Mouse (Mus musculus): ENCODE measurements around the gene Specc1. TPM values are rescaled to one million over a fixed set of nuclear protein-coding genes. Genes with fewer than 3 reads are reported as not detected.

Gene Specc1
- polyA plus RNA-seq, 1 experiment from 2014 or later: 11.1 TPM

DNA sequence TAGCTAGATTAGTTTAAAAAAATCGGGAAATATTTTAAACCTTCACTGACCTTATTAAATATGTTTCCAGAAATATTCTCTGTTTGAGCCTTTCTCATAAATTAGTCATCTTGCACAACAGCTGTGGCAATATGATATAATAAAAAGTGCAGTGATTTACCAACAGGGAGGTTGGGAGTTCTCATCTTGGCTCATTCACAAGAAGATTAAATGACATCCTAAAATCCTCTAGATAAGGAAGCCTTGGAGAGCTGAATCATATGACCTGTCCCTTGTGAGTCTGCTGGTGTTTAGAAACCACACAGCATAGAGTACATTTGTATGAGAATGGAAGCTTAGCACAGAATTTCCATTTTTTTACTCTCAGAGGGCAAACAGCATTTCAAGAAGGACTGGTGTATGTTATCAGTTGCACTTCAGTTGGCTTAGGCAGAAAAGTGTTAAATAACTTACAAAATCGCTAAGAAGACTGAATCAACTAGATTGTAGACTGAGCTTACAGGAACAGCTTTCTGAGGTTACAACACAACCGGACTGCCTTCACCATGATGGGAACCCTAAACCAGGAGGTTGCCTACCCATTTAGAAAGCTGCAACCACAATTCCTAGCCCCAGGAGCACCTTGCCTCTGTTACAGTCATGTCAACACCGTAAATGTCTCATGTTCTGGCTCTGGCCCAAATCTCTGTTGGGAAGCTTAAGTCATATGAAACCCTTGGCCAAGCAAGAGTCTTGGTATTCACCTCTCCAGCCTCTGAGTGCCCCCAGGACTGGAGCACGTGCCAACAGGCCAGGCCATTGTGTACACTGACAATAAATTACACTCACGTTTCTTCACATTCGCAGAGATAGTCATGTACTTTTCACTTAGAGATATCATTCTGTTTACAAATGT is 188.9 kb downstream of the Specc1 start:
- ATAC-seq (replicated peaks; ENCODE audit: insufficient number of reproducible peaks, insufficient read depth, low FRiP score, low read depth): no peak
- H3K4me1 ChIP-seq (replicated peaks): peaks cover 5% of the 10 kb centered on the region
- no peak overlapping the region for H3K9ac ChIP-seq
- H3K9me3 ChIP-seq (replicated peaks): no peaks in the 10 kb centered on the region
- peak overlapping the region; percentile 31; the same call in 1 of the 2 replicates for H3K27ac ChIP-seq
- H3K4me3 ChIP-seq: no peak overlapping the region
- H3K4me2 ChIP-seq: no peak overlapping the region
- H3K36me3 ChIP-seq: peaks cover 14% of the 10 kb centered on the region
- 56% methylated on average over 7 of the region's 7 CpGs for WGBS
- no peaks in the 10 kb centered on the region for H3K27me3 ChIP-seq

DNA sequence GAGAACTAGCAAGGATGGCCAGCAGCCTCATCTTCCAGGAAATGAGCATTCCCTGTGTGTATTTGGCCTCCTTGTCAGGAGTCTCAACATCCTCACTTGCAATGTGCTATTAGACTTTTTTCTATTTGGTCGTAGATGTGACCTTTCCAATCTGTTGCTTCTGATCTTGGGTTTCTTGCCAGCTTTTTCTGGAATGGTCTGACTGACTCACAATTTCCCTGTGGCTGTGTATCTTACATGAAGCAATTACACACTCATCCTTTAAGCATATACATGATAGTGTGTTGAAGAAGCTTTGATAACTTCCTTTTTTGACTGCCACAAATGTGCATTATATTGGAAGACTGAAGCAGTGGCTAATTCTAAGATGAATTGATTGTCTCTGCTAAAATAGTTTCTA is 190.1 kb downstream of the Specc1 start:
- peaks cover 5% of the 10 kb centered on the region for H3K4me1 ChIP-seq (replicated peaks)
- no peaks in the 10 kb centered on the region for H3K9me3 ChIP-seq (replicated peaks)
- ATAC-seq (replicated peaks; ENCODE audit: insufficient number of reproducible peaks, insufficient read depth, low FRiP score, low read depth): no peak
- WGBS: 79% methylated on average over 1 of the region's 1 CpGs
- H3K27me3 ChIP-seq: no peaks in the 10 kb centered on the region
- H3K4me2 ChIP-seq: no peak overlapping the region
- H3K27ac ChIP-seq: no peak overlapping the region
- peaks cover 14% of the 10 kb centered on the region for H3K36me3 ChIP-seq
- H3K9ac ChIP-seq: no peak overlapping the region
- H3K4me3 ChIP-seq: no peak overlapping the region

DNA sequence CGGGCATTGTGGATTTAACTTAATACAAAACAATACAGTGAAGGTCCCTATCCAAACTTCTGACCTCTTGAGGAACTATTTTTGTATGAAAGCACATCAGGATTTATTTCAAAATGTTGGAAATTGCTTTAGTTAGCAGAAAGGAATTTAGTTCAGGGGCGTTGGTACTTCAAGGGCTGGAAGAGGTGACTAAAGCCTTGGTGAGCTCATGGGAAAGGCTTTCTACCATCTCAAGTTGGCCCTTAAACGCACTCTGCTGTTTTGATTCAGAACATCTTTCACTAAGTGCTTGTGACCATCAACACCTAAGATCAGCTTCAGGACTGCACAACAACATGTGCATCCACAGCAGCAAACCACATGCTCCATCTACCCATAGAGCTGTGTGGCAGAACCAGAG is 191.5 kb downstream of the Specc1 start:
- WGBS: 74% methylated on average over 3 of the region's 3 CpGs
- ATAC-seq (replicated peaks; ENCODE audit: insufficient number of reproducible peaks, insufficient read depth, low FRiP score, low read depth): no peak
- H3K27me3 ChIP-seq: no peaks in the 10 kb centered on the region
- H3K9me3 ChIP-seq (replicated peaks): no peaks in the 10 kb centered on the region
- no peak overlapping the region for H3K9ac ChIP-seq
- H3K27ac ChIP-seq: no peak overlapping the region
- peaks cover 14% of the 10 kb centered on the region for H3K36me3 ChIP-seq
- H3K4me3 ChIP-seq: no peak overlapping the region
- H3K4me2 ChIP-seq: no peak overlapping the region
- H3K4me1 ChIP-seq (replicated peaks): peaks cover 5% of the 10 kb centered on the region

DNA sequence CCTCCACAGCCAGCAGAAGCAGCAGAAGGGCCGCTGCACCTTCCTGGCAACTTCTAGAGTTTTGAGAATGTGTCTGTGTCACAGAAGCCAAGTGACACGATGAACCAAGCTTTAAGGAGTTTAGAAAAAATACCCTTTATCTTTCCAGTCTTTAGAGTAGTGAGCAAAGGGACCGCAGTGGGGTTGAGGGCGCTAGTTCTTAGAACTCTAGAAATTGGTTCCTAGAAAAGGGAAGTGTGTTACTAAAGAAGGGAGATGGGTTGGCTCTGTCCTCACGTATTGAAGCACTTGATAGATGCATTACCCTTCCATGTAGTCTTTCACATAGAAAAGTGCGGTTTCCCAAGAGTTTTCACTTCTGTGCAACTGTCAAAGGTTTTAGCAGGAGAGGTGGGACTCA is 191.9 kb downstream of the Specc1 start:
- Histone ChIP-seq H3K27me3 (no peaks in the 10 kb centered on the region), H3K4me1 (replicated peaks) (peaks cover 5% of the 10 kb centered on the region), H3K36me3 (peaks cover 14% of the 10 kb centered on the region), H3K9ac (no peak overlapping the region), H3K4me3 (no peak overlapping the region), H3K4me2 (no peak overlapping the region), H3K27ac (no peak overlapping the region), H3K9me3 (replicated peaks) (no peaks in the 10 kb centered on the region)
- no peak for ATAC-seq (replicated peaks; ENCODE audit: insufficient number of reproducible peaks, insufficient read depth, low FRiP score, low read depth)
- 77% methylated on average over 6 of the region's 6 CpGs for WGBS

DNA sequence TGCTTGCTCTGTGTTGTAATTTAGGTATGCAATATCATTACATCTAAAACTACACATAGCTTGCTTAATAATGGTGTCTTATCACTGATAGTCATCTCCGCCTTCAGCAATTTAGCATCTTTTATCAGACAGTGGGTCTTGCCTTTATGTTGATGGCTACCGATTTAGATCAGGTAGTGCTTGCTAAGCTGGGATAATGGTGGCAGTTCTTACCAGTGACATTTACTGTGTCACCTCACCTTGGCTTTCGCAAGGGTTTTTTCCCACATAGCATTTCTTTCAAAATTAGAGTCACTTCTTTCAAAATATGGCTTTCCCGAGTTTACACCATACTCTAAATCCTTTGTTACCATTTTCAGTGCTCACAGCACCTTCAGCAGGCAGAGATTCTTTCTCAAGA is 196.5 kb downstream of the Specc1 start:
- no peak for ATAC-seq (replicated peaks; ENCODE audit: insufficient number of reproducible peaks, insufficient read depth, low FRiP score, low read depth)
- no peaks in the 10 kb centered on the region for H3K27me3 ChIP-seq
- H3K4me1 ChIP-seq (replicated peaks): no peaks in the 10 kb centered on the region
- no peak overlapping the region for H3K4me3 ChIP-seq
- H3K27ac ChIP-seq: no peak overlapping the region
- WGBS: 85% methylated on average over 4 of the region's 4 CpGs
- H3K4me2 ChIP-seq: no peak overlapping the region
- no peaks in the 10 kb centered on the region for H3K9me3 ChIP-seq (replicated peaks)
- H3K9ac ChIP-seq: no peak overlapping the region
- H3K36me3 ChIP-seq: no peaks in the 10 kb centered on the region

DNA sequence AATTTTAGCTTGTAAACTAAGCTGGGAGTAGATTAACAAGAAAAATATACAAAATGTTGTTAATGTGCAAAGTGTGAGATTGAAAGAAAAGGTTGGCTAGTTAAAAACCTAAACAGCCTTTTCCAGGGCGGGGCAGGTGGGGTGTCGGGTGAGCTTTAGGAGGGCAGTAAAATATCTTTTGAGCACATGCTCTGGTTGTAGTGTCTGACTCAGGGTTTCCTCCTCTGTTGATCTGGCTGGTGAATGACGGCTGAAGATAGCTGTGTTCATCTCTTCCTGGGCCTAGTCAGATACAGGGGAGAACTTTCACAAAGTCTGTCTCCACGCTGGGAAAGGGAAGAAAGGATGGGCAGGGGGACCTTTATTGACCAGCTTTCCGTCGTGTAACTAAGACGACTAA is 203.2 kb downstream of the Specc1 start:
- no peaks in the 10 kb centered on the region for H3K9me3 ChIP-seq (replicated peaks)
- H3K27ac ChIP-seq: no peak overlapping the region
- 82% methylated on average over 7 of the region's 7 CpGs for WGBS
- ATAC-seq (replicated peaks; ENCODE audit: insufficient number of reproducible peaks, insufficient read depth, low FRiP score, low read depth): no peak
- H3K4me1 ChIP-seq (replicated peaks): no peaks in the 10 kb centered on the region
- H3K4me3 ChIP-seq: no peak overlapping the region
- no peak overlapping the region for H3K4me2 ChIP-seq
- H3K36me3 ChIP-seq: no peaks in the 10 kb centered on the region
- no peaks in the 10 kb centered on the region for H3K27me3 ChIP-seq
- no peak overlapping the region for H3K9ac ChIP-seq

DNA sequence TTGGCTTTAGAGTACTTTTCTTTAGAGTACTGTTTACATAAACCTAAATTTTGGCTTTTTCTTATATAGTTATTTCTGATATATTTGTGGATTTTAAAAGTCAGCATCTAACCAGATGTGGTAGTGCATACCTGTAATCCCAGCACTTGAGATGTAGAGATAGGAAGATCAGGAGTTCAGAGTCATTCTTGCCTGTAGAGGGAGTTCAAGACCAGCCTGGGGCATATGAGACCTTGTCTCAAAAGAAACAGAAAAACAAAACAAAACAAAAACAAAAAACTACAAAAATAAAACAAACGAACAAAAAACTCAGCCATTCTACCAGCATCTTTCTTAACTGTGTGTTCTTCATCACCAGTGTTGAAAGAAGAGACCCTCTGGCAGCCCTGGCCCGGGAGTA is 204.9 kb downstream of the Specc1 start:
- H3K9ac ChIP-seq: no peak overlapping the region
- WGBS: 92% methylated on average over 2 of the region's 2 CpGs

DNA sequence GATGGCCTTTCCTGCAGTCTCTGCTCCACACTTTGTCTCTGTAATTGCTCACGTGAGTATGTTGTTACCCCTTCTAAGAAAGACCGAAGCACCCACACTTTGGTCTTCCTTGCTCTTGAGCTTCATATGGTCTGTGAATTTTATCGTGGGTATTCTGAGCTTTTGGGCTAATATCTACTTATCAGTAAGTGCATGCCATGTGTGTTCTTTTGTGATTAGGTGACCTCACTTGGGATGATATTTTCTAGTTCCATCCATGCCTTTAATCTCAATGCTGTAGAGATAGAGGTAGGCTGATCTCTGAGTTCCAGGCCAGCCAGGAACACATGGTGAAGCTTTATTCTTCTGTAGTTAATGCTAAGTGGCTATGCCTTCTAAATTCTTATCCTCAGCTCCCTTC is 207.8 kb downstream of the Specc1 start:
- Histone ChIP-seq H3K27ac (no peak overlapping the region), H3K9me3 (replicated peaks) (no peaks in the 10 kb centered on the region), H3K4me2 (no peak overlapping the region), H3K27me3 (no peaks in the 10 kb centered on the region), H3K9ac (no peak overlapping the region), H3K36me3 (no peaks in the 10 kb centered on the region), H3K4me1 (replicated peaks) (no peaks in the 10 kb centered on the region), H3K4me3 (no peak overlapping the region)
- 82% methylated on average over 3 of the region's 3 CpGs for WGBS
- no peak for ATAC-seq (replicated peaks; ENCODE audit: insufficient number of reproducible peaks, insufficient read depth, low FRiP score, low read depth)

More for the DNA sequence above, 204.9 kb downstream of the Specc1 start:
- ATAC-seq (replicated peaks; ENCODE audit: insufficient number of reproducible peaks, insufficient read depth, low FRiP score, low read depth): no peak
- no peak overlapping the region for H3K4me2 ChIP-seq
- no peak overlapping the region for H3K4me3 ChIP-seq
- no peak overlapping the region for H3K27ac ChIP-seq
- H3K4me1 ChIP-seq (replicated peaks): no peaks in the 10 kb centered on the region
- no peaks in the 10 kb centered on the region for H3K36me3 ChIP-seq
- H3K27me3 ChIP-seq: no peaks in the 10 kb centered on the region
- H3K9me3 ChIP-seq (replicated peaks): no peaks in the 10 kb centered on the region

DNA sequence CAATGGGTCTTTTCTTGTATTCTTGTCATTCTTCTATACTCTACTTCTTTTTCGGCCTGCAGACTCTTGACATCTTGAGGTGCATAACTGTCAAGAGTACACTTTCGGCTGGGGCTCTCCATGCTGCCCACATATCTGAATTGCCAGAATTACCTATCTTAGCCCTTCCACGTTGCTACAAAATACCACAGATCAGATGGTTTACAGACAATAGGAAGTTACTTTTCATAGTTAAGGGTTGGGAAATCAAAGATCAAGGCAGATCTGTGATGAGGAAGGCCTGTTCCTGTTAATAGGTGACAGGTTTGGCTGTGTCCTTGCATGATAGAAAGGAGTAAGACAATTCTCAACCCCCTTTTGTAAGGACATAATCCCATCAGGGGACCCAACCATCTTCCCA is 209.9 kb downstream of the Specc1 start:
- H3K36me3 ChIP-seq: no peaks in the 10 kb centered on the region
- 75% methylated on average over 3 of the region's 3 CpGs for WGBS

DNA sequence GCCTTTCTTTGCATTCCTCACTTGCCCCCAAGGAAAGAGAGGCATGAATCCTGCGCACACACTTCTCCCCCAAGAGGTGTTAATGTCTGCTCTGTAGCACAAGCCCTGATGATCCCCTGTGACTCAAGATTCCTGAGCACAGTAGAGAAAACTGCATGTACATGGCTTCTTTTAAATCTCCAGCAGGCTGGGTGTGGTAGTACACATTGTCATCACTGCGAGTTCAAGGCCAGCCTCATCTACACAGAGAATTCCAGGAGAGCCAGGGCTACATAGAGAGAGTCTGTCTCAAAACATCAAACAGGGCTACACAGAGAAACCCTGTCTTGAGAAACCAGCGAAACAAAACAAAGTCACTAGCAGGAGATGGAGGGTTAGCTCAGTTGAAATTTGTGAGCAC is 211.6 kb downstream of the Specc1 start:
- H3K4me2 ChIP-seq: no peak overlapping the region
- no peaks in the 10 kb centered on the region for H3K4me1 ChIP-seq (replicated peaks)
- H3K9me3 ChIP-seq (replicated peaks): no peaks in the 10 kb centered on the region
- no peak overlapping the region for H3K9ac ChIP-seq
- no peak for ATAC-seq (replicated peaks; ENCODE audit: insufficient number of reproducible peaks, insufficient read depth, low FRiP score, low read depth)
- no peaks in the 10 kb centered on the region for H3K36me3 ChIP-seq
- H3K4me3 ChIP-seq: no peak overlapping the region
- WGBS: 86% methylated on average over 3 of the region's 3 CpGs
- H3K27ac ChIP-seq: no peak overlapping the region
- no peaks in the 10 kb centered on the region for H3K27me3 ChIP-seq

More for the DNA sequence above, 209.9 kb downstream of the Specc1 start:
- H3K4me2 ChIP-seq: no peak overlapping the region
- no peaks in the 10 kb centered on the region for H3K4me1 ChIP-seq (replicated peaks)
- H3K27me3 ChIP-seq: no peaks in the 10 kb centered on the region
- no peak for ATAC-seq (replicated peaks; ENCODE audit: insufficient number of reproducible peaks, insufficient read depth, low FRiP score, low read depth)
- H3K9me3 ChIP-seq (replicated peaks): no peaks in the 10 kb centered on the region
- H3K4me3 ChIP-seq: no peak overlapping the region
- H3K27ac ChIP-seq: no peak overlapping the region
- no peak overlapping the region for H3K9ac ChIP-seq

DNA sequence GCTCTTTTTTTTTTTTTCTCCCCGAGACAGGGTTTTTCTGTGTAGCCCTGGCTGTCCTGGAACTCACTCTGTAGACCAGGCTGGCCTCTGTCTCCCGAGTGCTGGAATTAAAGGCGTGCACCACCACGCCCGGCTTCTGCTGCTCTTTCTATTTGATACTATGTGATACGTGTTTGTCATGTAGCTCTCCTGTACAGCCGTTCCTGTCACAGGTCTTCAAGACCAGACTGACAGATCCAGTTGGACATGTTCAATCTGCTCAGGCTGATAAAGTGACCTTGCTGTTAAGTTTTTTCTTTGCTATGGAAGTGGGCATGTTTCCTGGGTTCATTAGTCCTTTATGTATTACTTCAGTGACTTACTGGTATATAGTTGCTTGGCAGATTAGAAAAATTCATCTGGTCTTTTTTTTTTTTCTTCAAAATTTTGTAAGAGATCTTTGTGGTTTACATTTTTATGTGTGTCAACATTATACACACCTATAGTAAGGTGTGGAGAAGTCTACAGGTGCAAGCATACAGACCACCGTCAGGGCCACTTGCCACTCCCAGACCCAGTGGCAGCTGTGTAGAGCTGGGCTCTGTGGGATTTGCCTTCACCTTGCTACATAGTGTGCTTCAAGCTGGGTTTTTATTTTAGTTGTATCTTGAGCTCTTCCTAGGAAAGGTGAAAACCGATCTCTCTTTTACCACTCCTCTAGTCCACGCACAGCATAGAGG is 221.0 kb downstream of the Specc1 start:
- Histone ChIP-seq H3K36me3 (no peaks in the 10 kb centered on the region), H3K4me2 (no peak overlapping the region), H3K9me3 (replicated peaks) (no peaks in the 10 kb centered on the region), H3K27me3 (no peaks in the 10 kb centered on the region), H3K4me1 (replicated peaks) (no peaks in the 10 kb centered on the region), H3K4me3 (no peak overlapping the region), H3K9ac (no peak overlapping the region), H3K27ac (no peak overlapping the region)
- ATAC-seq (replicated peaks; ENCODE audit: insufficient number of reproducible peaks, insufficient read depth, low FRiP score, low read depth): no peak
- WGBS: 80% methylated on average over 10 of the region's 10 CpGs
